Mouse (Mus musculus): ENCODE measurements around the gene Gm11213.

DNA sequence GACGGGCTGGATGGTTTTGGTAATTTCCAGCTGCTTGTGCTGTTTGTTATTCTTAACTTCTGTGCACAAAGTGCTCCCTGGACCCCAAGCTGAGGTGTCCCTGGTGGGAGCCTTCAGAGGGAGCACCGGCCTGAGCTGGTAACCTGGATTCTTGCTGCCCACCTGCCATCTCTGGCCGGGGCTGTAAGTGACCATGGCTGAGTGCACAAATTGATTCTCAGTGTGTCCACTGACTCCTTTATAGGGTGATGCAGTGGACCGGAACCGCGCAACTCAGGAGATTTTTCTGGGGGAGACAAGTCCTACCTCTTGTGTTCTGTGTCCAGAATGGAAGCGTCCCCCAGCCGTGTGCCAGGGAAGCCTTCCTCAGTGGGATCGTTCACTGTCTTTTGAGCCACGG lies 19.8 kb downstream of the Gm11213 start:
- no peak for TF ChIP-seq POLR2A (IDR thresholded peaks at IDR 0.05; ENCODE audit: borderline replicate concordance, low read depth, low read length)
- TF ChIP-seq CTCF (IDR thresholded peaks at IDR 0.05; ENCODE audit: low read depth, low read length): no peak

All from bone marrow macrophage, adult 2 months (primary cell).